Mouse (Mus musculus) MEL-GATA-1-ER (cell line): ENCODE results near the gene Cpsf7.
"Not testable (repeated sequence)": the region's sequence is repeated elsewhere in the genome, so short reads cannot be mapped to it uniquely, and the experiment has no call there.

Source experiments
- DNase-seq: peaks from one replicate; pipeline ENCODE4 v3.0.0-alpha.2; 2012; ENCODE audit warnings: low read depth; ENCODE audit errors: extremely low read depth

The Cpsf7 gene

DNA sequence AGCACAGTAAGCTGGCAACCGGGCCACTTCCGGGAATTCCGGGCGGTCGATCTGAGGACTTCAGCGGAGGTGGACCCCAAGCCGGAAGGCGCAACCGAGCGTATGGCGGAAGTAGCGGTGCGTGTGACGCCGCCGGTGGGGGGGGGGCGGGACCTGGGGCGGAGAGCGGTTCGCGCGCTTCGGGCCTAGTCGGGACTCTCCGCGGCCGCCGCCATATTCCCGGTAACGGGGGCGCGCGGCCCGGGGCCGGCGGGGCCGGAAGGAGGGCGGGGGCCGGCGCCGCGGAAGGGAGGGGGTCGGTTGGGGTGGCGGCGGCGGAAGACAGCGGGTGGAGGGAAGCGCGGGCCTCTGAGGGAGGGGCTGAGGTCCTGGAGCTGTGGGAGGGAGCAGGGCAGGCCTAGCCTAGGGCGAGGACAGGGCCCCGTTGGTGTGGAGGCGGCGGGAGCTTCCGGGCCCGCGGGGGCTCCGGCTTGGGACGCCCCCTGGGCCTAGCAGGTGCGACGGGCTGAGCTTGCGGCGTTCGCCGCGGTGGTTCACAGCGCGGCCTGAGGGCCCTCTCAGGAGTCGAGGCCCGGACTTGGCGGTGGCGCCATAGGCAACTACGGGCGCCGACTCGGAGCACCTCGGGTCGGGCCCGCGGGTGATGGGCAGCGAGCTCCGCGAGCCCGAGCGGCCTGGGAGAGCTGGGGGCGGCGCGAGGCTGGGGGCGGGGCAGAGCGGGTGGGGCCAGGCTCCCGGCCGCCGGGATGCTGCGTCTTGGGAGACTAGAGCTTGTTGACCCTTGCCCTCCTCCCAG, at the start of gene Cpsf7:
Cpsf7 (plus strand) TSS at position 161 of the 796 bp plus-strand sequence.
- peak; percentile 93 for DNase-seq

DNA sequence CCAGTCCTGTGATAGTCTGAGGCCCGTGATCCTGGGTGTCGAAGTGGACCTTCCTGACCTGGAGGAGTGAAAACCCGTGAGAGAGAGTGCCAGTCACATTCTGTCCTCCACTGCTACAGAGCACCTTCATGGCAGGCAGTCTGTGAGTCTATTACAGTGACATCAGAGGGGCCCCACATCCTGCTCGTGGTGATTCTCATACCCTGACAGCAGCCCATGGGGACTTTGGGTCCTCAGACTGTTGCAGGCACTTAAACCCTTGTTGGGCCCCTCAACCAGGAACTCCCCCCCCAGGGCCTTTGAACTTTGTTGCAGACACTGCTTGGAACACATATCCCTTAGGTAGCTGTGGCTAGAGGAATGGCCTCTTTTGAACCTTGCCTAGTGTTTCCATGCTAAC, 45.5 kb upstream of the Cpsf7 start:
- no peak for DNase-seq

DNA sequence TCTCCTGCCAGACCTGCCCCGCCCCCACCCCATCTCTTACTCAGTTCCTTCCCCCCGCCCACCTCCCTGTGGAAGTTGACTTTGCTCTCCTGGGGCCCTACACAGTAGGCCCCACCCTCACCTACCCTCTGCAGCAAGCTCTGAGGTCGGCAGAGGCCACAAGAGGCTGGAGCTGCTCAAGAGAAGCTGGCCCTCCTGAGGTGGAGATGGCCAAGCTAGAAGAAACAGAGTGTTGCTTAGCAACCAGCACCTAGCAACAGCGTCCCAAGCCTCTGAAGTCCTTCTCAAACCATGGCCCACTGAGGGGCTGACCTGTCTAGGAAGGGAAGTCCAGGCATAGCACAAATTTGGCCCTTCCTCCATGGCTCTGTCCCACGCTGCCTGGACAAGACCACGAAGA, 42.4 kb upstream of the Cpsf7 start, which contains the start of gene Ppp1r32:
Ppp1r32 (minus strand) TSS at position 226 of the 400 bp plus-strand sequence.
- DNase-seq = no peak

DNA sequence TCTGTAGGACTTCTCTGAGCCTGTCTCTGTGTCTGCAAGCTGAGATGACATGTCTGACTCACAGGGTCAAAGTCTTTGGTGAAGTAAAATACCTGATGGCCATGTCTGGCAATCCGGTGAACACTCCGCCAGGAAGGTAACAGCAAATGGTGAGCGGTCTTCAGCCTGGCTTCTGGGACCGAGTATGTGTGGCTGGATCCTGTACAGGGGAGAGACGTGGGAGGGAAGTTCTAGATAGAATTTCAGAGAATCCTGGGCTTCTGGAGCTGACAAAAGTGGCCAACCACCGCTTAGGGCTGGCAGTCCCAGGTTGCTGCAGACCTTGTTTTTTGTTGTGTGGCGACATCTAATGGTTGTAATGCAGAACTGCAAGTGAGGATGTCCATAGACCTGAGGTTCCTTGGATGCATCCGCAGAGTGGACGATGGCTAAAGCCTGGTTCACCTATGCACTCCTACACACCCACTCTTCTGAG, 38.8 kb upstream of the Cpsf7 start:
- DNase-seq = no peak

DNA sequence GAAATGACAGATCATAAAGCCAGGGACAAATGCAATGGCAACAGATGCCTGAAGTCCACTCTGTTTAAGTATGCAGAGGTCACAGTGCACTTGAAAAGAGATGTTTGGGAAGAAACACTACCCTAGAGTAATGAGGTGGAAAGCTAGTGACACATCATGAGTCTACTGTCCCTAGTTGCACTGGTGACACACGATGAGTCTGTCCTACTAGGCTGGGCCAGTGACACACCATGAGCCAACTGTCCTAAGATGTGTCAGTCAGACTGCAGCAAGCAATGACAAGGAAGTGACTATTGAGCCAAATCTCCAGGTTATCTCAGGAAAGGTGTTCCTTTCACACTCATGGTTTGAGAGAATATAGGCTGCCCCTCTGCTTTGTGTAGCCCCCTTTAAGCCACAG, 29.4 kb upstream of the Cpsf7 start:
- no peak for DNase-seq

DNA sequence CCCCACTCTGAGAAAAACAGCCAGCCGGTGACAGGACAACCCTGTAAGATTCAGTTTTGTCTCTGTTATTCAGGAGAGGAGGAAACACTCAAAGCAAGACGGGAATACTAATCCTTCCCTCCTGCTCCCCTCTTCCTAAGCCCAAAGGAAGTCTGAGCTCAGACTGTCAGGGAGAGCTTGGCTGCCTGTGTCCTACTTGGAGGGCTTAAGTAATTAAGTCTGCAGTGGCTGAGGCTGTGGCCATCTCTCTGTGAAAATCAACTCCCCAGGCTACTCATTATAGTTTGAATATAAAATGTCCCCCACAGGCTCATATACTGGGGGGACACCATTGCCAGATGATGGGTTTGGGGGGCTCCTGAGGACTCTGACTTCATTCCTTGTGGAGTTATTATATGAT, 28.1 kb upstream of the Cpsf7 start:
- no peak for DNase-seq

DNA sequence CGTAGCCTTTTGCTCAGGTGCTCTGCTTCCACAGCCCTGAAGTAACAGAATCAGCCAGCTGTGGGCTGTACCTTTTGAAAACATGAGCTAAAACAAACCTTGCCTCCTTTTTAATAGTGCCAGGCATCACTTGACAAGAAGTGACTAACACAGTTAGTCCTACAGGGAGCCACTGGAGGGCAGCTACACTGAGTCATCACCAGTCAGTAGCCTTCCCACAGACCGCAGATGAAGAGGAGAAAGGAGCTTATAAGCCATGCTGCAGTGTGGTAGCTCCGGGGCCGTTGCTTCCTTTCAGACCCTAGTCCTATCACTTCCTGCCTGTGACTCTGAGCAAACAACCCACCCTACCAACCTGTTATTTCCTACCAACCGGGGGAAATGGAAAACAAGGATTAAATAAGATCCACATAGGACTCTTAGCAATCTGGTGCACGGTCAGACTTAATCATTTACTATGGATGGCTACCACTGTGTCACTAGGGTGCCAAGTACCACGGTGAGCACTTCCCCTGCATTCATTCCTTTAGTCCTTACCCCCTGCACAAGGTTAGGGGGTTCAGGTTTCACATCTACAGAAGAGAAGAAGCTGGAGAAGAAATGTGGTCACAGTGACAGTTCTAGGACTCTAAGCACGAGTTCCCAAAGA, 27.4 kb upstream of the Cpsf7 start:
- DNase-seq = no peak

DNA sequence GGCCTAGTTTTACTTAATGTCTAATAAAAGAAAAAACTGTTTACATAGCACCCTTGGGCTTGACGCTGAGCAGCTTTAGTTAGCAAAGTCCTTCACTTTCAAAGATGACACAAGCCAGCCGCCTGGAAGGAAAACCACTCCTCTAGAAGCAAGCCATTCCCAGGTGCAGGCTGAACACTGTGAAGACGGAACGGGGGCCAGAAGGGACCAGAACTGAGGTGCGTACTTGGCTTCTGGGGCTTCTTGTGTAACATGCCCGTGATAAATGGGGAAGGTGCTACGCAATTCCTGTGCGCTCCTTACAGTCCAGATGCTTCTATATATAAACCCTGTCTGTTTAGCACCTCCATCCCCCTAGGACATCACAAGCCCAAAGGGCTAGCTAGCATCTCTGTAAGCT, 24.5 kb upstream of the Cpsf7 start:
- DNase-seq = no peak

DNA sequence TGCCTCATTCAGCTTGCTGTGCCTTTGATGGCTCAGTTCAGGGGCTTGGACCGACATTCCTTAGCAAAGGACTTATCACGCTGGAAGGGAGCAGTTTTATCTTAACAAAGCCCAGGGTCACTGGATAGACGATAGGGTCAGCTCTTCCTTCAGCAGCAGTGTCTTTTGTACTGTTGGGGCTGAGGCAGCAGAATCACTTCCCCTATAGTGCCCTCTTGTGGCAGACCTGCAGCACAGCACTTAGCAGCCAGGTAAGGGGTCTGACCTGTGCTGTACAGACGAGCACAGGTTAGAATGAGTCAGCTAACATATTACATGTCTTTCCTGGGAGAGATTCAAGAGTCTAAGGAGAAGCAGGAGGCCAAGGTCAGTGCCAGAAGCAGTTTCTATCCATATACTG, 22.5 kb upstream of the Cpsf7 start:
- peak; percentile 31 for DNase-seq

DNA sequence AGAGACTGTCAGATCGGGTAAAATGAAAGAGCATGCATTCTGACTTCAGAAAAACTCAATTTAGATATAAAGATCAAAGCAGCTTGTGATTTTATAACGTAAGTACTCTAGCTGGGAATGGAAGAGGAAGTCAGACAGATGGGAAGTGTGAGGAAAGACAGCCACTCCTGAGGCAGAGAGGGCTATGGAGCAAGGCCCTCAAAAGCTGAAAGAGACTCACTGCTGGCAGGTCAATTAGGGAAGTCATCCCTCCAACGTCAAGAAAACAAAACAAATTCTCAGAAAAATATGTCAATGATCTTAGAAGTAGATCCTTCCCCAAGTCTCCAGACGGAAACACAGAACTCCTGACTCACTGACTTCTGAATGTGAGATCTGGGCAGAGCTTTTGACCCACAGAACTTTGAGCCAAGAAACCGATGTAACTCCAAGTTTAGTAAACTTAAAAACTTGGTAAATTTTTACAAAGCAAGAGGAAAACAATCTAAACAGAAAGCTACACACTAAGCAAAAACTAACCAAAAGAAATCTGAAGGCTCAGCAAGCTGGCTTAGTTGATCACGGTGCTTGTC, 14.2 kb upstream of the Cpsf7 start:
- DNase-seq = no peak

DNA sequence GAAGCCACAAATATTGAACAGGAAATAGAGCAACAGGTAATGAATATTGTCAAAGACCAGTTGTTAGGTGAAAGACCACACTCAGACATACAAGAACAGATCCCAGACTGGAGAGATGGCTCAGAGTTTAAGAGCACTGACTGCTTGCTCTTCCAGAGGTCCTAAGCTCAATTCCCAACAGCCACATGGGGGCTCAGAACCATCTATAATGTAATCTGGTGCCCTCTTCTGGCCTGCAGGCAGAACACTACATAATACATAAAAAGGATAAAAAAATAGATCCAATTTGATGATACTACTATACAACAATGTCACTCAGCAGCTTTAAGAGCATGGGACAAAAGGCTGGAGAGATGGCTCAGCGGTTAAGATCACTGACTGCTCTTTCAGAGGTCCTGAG, 4.7 kb upstream of the Cpsf7 start:
- DNase-seq = peak; percentile 18

DNA sequence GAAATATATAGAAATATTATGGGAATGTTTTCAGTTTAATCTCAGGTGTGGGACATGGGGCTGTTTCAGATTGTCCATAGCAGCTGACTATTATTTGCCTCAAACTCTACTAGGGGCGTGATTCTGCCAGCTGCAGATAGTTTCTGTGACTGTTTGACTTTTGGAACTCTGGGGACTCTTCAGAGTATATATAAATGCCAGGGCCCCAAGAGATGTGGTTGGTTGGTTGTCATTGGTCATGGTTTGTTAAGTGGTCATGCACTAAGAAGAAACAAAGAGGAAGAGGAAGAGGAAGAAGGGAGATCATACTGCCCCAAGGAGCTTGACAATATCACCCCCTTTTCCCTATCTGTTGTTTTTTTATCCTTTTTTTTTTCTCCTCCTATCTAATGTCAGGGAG, 3.1 kb upstream of the Cpsf7 start:
- DNase-seq = no peak

DNA sequence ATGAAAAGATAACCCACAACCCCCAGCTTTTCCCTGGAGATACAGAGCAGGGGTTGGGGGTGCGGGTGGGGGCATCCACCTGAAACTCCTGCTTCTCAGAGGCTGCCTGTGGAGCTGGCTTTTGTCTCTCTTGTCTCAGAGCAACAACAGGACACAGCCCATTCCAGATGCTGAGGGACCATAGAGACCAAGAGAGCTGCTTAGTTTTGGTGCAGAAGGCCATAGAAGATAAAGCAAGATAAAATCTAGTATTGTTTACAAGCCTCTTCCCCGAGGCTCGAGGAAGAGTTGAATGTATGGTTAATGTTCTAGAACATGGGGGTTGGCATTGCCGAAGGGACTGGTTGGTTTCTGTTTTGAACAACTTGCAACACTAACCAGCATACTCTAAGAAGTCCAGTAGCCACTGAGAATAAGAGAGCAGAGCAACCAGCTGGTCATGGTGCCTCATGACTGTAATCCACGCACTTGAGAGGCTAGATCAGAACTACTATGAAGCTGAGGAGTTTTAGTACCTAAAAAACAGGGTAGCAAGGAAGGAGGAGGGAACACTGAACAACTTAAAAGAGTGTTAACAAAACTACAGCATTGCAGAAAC, 1.5 kb upstream of the Cpsf7 start:
- DNase-seq = peak; percentile 20

DNA sequence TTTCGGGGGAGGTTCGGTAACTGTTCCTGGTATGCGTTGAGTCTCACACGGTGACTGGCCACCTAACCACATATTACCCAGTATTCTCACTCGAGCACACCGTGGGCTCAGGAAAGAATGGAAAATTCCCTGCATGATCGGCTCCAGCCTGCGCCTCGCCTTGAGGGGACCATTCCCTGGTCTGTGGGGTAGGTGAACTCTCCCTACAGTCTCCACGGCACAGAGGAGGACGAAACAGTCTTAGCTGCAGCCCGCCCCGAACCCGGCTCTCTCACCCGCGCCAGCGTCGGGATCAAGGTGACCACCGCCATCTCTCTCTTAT, 321 bp upstream of the Cpsf7 start:
- peak; percentile 8 for DNase-seq

DNA sequence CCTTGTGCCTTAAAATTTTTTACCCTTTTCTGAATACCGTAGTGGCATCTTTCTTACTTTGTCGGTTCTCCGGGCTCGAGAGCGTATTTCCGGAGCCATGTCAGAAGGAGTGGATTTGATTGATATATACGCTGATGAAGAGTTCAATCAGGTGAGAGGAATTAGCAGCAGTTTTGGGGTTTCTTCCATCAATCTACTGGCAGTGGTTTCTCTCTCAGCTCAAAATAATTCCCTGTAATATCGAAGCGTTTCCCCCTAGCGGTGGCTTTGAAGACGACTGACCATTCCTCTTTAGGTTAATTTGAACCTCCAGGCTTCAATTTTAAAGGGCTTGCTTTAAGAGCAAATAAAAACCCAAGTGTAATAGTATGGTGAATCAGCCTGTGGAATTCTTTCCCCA, 844 bp downstream of the Cpsf7 start, which contains the start of gene Sdhaf2:
Sdhaf2 (minus strand) TSS at position 233 of the 400 bp plus-strand sequence.
- DNase-seq = peak; percentile 39

DNA sequence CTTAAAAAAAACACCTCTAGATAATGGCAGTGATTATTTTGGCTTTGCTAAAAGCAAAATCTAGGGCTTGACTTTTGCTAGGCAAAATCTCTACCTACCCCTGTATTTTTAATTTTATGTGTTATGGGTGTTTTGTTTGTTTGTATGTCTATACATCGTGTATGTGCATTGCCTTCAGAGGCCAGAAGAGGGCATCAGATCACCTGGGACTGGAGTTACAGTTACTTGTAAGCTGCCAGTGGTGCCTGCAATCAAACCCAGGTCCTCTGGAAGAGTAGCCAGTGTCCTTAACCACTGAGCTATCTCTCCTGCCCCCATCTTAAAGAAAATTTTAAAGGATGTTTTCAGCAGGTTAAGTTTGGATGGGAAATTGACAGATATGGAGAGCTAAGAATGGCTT, 5.0 kb downstream of the Cpsf7 start:
- peak; percentile 13 for DNase-seq

DNA sequence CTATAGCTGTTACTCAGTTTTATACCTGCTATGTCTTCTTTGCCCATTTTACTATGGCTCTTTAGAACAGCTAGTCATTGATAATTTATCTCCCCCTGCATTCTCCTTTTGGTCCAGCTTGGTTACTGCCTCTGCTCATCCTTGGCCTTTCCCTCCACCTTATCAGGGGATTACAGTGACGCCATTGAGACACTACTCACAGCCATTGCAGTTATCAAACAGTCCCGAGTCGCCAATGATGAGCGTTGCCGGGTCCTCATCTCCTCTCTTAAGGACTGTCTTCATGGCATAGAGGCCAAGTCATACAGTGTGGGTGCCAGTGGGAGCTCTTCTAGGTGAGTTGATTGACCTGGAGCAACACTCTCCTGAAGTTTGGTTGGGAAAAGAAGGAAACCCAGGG, 14.4 kb downstream of the Cpsf7 start:
- no peak for DNase-seq

DNA sequence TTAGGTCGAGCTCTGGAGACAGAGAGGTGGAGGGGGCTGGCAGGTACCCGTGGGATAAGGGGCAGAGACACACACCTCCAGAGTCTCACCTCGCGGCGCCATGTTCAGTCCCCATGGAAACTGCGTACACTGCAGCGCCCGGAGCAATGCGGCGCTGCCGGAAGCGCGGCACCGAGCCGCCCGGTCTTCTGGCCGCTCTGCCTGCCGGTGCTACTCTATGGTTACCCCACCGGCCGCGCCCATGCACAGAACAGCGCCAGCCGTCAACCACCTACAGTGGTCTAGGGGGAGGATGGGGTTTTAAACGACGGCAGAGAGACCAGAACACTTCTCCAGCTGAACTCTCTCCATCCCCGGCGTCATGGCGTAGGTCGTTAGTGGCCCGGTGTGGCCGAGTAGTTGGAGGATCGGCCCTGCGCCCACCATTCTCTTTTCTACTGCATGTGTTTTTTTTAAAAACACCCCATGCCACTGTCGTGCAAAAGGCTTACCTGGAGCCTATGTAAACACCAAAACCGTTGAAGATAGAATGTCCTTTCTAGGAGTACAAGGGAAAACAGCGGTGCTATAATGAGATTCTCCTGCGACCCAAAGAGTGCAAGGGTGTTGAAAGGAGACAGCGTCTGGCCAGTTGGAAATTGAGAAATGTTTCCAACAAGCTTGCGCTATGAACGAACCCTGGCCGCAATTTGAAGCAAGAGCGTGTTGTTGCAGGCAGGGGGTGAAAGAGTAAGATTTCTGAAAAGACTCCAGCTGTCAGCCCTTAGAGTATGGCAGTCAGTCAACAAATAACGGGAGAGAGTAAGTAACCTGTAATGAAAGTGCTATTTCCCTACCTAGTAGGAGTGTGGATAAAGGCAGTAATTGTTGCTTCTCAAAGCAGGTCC, 30.8 kb downstream of the Cpsf7 start, which contains the start of gene Tmem216:
Tmem216 (minus strand) TSS at position 615 of the 887 bp plus-strand sequence.
- peak; percentile 69 for DNase-seq

DNA sequence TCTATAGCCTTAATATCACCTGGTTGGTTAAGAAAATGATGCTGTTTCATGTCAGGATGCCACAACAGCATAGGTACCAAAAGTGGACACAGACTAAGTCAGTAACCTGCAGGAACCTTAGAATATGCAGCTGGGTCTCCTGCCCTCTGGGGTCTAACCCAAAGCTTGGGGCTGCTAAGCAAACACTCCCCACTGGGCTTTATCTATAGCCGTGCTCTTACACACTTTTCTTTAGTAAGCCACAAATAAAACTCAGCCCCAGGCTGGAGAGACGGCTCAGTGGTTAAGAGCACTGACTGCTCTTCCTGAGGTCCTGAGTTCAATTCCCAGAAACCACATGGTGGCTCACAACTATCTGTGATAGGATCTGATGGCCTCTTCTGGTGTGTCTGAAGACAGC, 31.9 kb downstream of the Cpsf7 start:
- DNase-seq = no peak

DNA sequence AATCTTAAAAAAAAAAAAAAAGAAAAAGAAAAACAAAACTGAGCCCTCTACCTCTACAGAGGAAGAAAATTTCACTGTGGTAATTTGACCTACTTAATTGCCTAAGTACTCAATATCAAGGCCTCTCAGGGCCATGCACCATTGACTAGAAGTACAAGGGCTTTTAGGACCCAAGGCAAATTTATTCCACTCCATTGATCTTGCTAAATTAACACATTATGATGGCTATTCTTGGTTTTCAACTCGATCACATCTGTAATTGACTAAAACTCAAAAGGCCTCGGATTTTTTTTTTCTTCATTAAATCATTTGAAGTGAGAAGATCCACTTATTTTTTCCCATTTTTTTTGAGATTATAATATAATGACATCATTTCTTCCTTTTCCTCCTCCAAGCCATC, 32.4 kb downstream of the Cpsf7 start:
- no peak for DNase-seq

DNA sequence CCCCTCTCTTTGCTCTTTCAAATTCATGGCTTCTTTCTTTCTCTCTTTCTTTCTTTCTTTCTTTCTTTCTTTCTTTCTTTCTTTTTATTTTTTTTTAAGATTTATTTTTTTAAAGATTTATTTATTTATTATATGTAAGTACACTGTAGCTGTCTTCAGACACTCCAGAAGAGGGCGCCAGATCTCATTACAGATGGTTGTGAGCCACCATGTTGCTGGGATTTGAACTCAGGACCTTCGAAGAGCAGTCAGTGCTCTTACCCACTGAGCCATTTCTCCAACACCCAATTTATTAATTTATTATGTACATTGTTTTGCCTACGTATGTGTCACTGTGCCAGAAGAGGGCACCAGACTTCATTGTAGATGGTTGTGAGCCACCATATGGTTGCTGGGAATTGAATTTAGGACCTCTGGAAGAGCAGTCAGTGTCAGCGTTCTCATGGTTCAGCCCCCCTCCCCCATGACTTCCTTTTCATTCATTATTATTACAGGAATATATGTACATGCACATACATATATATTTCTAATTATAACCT, 32.8 kb downstream of the Cpsf7 start:
- DNase-seq = not testable (repeated sequence)
